Mouse (Mus musculus) gastrocnemius, adult 2 months (tissue): Measurements from ENCODE around the gene Atp8b2. TPM values are rescaled to one million over a fixed set of nuclear protein-coding genes. Genes with fewer than 3 reads are reported as not detected.

Experiments
- DNase-seq: peaks from one replicate; pipeline ENCODE4 v3.0.0; 2022
- H3K27ac ChIP-seq: fragments of 200-600 bp; 2 replicates; pipeline ENCODE4 v1.8.1; 2022; ENCODE audit warnings: mild to moderate bottlenecking
- H3K4me3 ChIP-seq: fragments of 200-600 bp; 2 replicates; pipeline ENCODE4 v1.8.1; 2022; ENCODE audit warnings: mild to moderate bottlenecking, moderate library complexity
- CTCF ChIP-seq: fragments of 200-600 bp; IDR thresholded peaks from 2 replicates; pipeline ENCODE4 v1.8.1; 2022; ENCODE audit warnings: antibody characterized with exemption, mild to moderate bottlenecking, moderate library complexity
- intact Hi-C: fragments of 180-260 bp; cut with DNase I; formaldehyde crosslinking; loops from one replicate; pipeline ENCODE4 v1.15.1; 2025
- long read RNA-seq, 2 experiments: library from polyadenylated mRNA; stranded (forward); transcript quantifications; one replicate each; pipeline ENCODE4 v2.0.0; 2021
- total RNA-seq, 2 experiments: library from RNA; stranded (reverse); gene quantifications; 2 replicates each; pipeline ENCODE4 v1.2.3; 2021

The Atp8b2 gene
- 1 to 10 TPM; 6.0 to 9.8 TPM for total RNA-seq
- long read RNA-seq, experiment 1, full-length matches to known transcripts: 5 of 11 reads
- long read RNA-seq, experiment 1, partial matches to known transcripts: 5 of 11 reads
- long read RNA-seq, experiment 1, other reads (novel, unspliced or antisense): 1 of 11 reads
- long read RNA-seq, experiment 2, partial matches to known transcripts: 2 of 2 reads
- long read RNA-seq, experiment 2, other reads (novel, unspliced or antisense): 0 of 2 reads

GRCm38 (mm10) chr3:89963221-89963763 is at the start of gene Atp8b2:
Atp8b2 (minus strand) TSS chr3:89963508.
- TF ChIP-seq CTCF: no peak
- H3K4me3 ChIP-seq: peak within 1 kb of the TSS; percentile 87
- intact Hi-C loops: no loop called here
- peak within 1 kb of the TSS; percentile 94 for H3K27ac ChIP-seq
- peak; percentile 70 for DNase-seq

GRCm38 (mm10) chr3:90010291-90010690 is 47.0 kb upstream of the Atp8b2 start:
- intact Hi-C loops: no loop called here
- no peak overlapping the region for H3K27ac ChIP-seq
- TF ChIP-seq CTCF: no peak
- no peak for DNase-seq
- no peak overlapping the region for H3K4me3 ChIP-seq

- no peak for DNase-seq
- intact Hi-C loops: loop anchor here (5.0 kb wide), 1 partner anchor 48 kb away; the partner anchor contains the start of genes 4933434E20Rik and Ubap2l
- no peak overlapping the region for H3K27ac ChIP-seq
- TF ChIP-seq CTCF: no peak
- no peak overlapping the region for H3K4me3 ChIP-seq
Observed at GRCm38 (mm10) chr3:90004091-90004796, 40.9 kb upstream of the Atp8b2 start.

GRCm38 (mm10) chr3:89999830-90000229 is 36.5 kb upstream of the Atp8b2 start:
- H3K27ac ChIP-seq: peak overlapping the region; percentile 97; the same call in 1 of the 2 replicates
- intact Hi-C loops: loop anchor here (5.0 kb wide), 1 partner anchor 52 kb away; the partner anchor contains the start of genes 4933434E20Rik and Ubap2l
- no peak overlapping the region; the same call in 1 of the 2 replicates for H3K4me3 ChIP-seq
- DNase-seq: no peak
- TF ChIP-seq CTCF: no peak

- peak overlapping the region; percentile 95 for H3K4me3 ChIP-seq
- no peak for DNase-seq
- intact Hi-C loops: no loop called here
- TF ChIP-seq CTCF: no peak
- H3K27ac ChIP-seq: peak overlapping the region; percentile 97
Observed at GRCm38 (mm10) chr3:89999090-89999489, 35.8 kb upstream of the Atp8b2 start.

- Histone ChIP-seq H3K27ac (peak within 1 kb of the TSS; percentile 97), H3K4me3 (peak within 1 kb of the TSS; percentile 95)
- intact Hi-C loops: no loop called here
- peak; percentile 93 for DNase-seq
- TF ChIP-seq CTCF: peak; percentile 41
Observed at GRCm38 (mm10) chr3:89998612-89999054, 35.3 kb upstream of the Atp8b2 start, which contains the start of gene Hax1. Hax1 (minus strand) TSS chr3:89998780.

- Histone ChIP-seq H3K27ac (peak overlapping the region; percentile 97), H3K4me3 (peak overlapping the region; percentile 95)
- intact Hi-C loops: no loop called here
- peak; percentile 21 for DNase-seq
- no peak for TF ChIP-seq CTCF
Observed at GRCm38 (mm10) chr3:89997791-89998495, 34.6 kb upstream of the Atp8b2 start.

- Histone ChIP-seq H3K27ac (no peak overlapping the region), H3K4me3 (no peak overlapping the region)
- peak; percentile 14; the same call in 1 of the 2 replicates for TF ChIP-seq CTCF
- no peak for DNase-seq
- intact Hi-C loops: no loop called here
Observed at GRCm38 (mm10) chr3:89994807-89995515, 31.7 kb upstream of the Atp8b2 start.

GRCm38 (mm10) chr3:89987822-89988221 is 24.5 kb upstream of the Atp8b2 start:
- H3K27ac ChIP-seq: no peak overlapping the region
- no peak for DNase-seq
- H3K4me3 ChIP-seq: no peak overlapping the region
- intact Hi-C loops: no loop called here
- no peak for TF ChIP-seq CTCF

- no peak overlapping the region for H3K4me3 ChIP-seq
- intact Hi-C loops: no loop called here
- H3K27ac ChIP-seq: no peak overlapping the region
- TF ChIP-seq CTCF: no peak
- DNase-seq: no peak
Observed at GRCm38 (mm10) chr3:89987211-89987610, 23.9 kb upstream of the Atp8b2 start.

- no peak overlapping the region for H3K4me3 ChIP-seq
- intact Hi-C loops: no loop called here
- no peak overlapping the region for H3K27ac ChIP-seq
- TF ChIP-seq CTCF: no peak
- DNase-seq: no peak
Observed at GRCm38 (mm10) chr3:89982426-89982825, 19.1 kb upstream of the Atp8b2 start.

GRCm38 (mm10) chr3:89976859-89977258 is 13.6 kb upstream of the Atp8b2 start:
- Histone ChIP-seq H3K27ac (no peak overlapping the region), H3K4me3 (no peak overlapping the region)
- TF ChIP-seq CTCF: no peak
- no peak for DNase-seq
- intact Hi-C loops: no loop called here
